Mouse (Mus musculus): ENCODE data around the gene Acvrl1. TPM values are rescaled to one million over a fixed set of nuclear protein-coding genes. Genes with fewer than 3 reads are reported as not detected.
A peak's percentile ranks its signal among the peaks of the same experiment; 100 is the strongest.

Acvrl1 gene
- polyA plus RNA-seq, 1 experiment from 2014 or later: 13.5 TPM

DNA sequence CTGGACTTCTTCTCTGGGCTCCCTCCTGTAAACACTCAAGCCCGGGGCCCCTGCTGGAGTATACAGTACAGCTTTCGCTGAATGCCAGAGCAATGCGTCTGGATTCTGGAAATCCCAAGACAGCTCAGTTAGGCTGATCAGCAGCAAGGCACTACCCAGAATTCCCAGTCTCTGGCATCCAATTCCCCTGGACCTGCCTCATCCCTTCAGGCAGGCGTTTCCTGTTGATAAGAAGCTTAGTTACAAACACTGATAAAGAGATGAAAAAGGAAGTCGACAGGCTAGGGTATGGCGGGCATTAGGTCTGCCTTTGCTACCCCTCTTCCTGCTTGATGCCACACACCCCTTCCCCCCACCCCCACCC, 19.6 kb downstream of the Acvrl1 start:
- Histone ChIP-seq H3K4me1 (ENCODE audit: control insufficient read depth, insufficient read depth, low read length) (peaks cover 30% of the 10 kb centered on the region), H3K4me2 (ENCODE audit: low read depth, low read length) (no peak overlapping the region), H3K27me3 (replicated peaks; ENCODE audit: control insufficient read depth, insufficient read depth, low read length) (no peaks in the 10 kb centered on the region), H3K27ac (replicated peaks; ENCODE audit: low read depth, low read length) (no peak overlapping the region), H3K4me3 (ENCODE audit: low read depth, low read length) (no peak overlapping the region), H3K9ac (ENCODE audit: low read depth, low read length) (no peak overlapping the region), H3K9me3 (ENCODE audit: control insufficient read depth, low read length) (no peaks in the 10 kb centered on the region), H3K36me3 (ENCODE audit: control insufficient read depth, insufficient read depth, low read length) (no peaks in the 10 kb centered on the region)
- no peak for DNase-seq (ENCODE audit: low spot score)
- WGBS: 26% methylated on average over 6 of the region's 6 CpGs
- no peak for ATAC-seq (ENCODE audit: low read depth)

DNA sequence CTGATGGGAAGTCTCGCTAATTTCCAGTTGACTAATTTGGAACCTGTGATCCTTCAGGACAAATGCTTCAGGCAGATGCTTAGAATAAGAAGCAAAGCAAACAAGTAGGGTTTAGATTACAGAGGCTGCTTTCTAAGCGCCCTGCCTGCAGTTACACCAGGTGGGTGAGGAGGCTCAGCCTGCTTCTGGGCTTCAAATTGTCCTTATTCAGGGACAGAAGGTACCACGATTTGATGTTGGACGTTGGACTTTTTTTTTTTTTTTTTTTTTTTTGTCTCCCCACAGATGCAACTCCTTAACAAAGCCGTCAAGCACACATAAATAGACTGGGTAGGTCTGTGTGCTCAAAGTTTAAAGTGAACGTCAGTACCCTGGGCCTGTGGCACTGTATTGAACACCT, 20.3 kb downstream of the Acvrl1 start:
- Histone ChIP-seq H3K27me3 (replicated peaks; ENCODE audit: control insufficient read depth, insufficient read depth, low read length) (no peaks in the 10 kb centered on the region), H3K4me1 (ENCODE audit: control insufficient read depth, insufficient read depth, low read length) (peaks cover 23% of the 10 kb centered on the region), H3K27ac (replicated peaks; ENCODE audit: low read depth, low read length) (no peak overlapping the region), H3K9me3 (ENCODE audit: control insufficient read depth, low read length) (no peaks in the 10 kb centered on the region), H3K4me2 (ENCODE audit: low read depth, low read length) (no peak overlapping the region), H3K36me3 (ENCODE audit: control insufficient read depth, insufficient read depth, low read length) (no peaks in the 10 kb centered on the region), H3K4me3 (ENCODE audit: low read depth, low read length) (no peak overlapping the region), H3K9ac (ENCODE audit: low read depth, low read length) (no peak overlapping the region)
- WGBS: 63% methylated on average over 6 of the region's 6 CpGs
- ATAC-seq (ENCODE audit: low read depth) (no peak), DNase-seq (ENCODE audit: low spot score) (no peak)

DNA sequence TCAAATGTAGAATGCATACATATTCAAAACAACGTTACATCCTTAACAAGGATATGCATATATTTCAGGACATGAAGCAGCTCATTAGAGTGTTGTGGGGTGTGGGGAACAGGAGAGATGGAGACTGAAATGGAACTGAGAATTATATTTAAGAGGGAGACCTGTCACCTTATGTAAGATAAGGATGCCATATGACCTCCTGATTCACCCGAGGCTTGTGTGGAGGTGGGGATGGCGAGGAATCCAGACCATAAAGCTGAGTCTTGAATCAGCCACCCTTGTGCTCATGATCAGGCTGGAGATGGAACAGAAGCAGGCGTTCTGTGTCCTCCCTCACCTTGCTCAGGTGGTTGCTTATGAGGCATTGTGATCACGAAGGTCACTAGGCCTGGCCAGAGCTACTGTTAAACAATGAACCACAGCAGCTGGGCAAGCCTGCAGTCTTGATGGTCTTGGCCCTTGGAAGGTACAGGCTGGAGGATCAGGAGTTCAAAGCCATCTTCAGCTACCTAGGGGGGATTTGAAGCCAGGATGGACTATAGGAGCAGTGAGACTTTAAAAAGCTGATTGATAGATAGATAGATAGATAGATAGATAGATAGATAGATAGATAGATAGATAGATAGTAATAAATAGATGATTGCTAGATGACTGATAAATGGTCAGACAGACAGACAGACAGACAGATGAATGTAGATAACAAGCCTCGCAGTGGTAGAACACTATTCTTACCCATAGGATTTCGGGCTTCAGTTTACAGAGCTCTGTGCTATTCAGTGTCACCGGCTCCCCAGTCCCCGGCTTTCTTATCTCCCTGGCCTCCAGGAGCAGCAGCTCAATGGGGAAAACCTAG, 23.3 kb downstream of the Acvrl1 start:
- Histone ChIP-seq H3K27ac (replicated peaks; ENCODE audit: low read depth, low read length) (no peak overlapping the region), H3K9ac (ENCODE audit: low read depth, low read length) (no peak overlapping the region), H3K36me3 (ENCODE audit: control insufficient read depth, insufficient read depth, low read length) (no peaks in the 10 kb centered on the region), H3K4me1 (ENCODE audit: control insufficient read depth, insufficient read depth, low read length) (no peaks in the 10 kb centered on the region; the same call in 1 of the 2 replicates), H3K27me3 (replicated peaks; ENCODE audit: control insufficient read depth, insufficient read depth, low read length) (no peaks in the 10 kb centered on the region), H3K4me3 (ENCODE audit: low read depth, low read length) (no peak overlapping the region), H3K9me3 (ENCODE audit: control insufficient read depth, low read length) (0 out of 2 replicates have a peak, but pooled peaks cover 4% of the 10 kb centered on the region), H3K4me2 (ENCODE audit: low read depth, low read length) (no peak overlapping the region)
- 80% methylated on average over 9 of the region's 9 CpGs for WGBS
- DNase-seq (ENCODE audit: low spot score) (no peak), ATAC-seq (ENCODE audit: low read depth) (no peak)

DNA sequence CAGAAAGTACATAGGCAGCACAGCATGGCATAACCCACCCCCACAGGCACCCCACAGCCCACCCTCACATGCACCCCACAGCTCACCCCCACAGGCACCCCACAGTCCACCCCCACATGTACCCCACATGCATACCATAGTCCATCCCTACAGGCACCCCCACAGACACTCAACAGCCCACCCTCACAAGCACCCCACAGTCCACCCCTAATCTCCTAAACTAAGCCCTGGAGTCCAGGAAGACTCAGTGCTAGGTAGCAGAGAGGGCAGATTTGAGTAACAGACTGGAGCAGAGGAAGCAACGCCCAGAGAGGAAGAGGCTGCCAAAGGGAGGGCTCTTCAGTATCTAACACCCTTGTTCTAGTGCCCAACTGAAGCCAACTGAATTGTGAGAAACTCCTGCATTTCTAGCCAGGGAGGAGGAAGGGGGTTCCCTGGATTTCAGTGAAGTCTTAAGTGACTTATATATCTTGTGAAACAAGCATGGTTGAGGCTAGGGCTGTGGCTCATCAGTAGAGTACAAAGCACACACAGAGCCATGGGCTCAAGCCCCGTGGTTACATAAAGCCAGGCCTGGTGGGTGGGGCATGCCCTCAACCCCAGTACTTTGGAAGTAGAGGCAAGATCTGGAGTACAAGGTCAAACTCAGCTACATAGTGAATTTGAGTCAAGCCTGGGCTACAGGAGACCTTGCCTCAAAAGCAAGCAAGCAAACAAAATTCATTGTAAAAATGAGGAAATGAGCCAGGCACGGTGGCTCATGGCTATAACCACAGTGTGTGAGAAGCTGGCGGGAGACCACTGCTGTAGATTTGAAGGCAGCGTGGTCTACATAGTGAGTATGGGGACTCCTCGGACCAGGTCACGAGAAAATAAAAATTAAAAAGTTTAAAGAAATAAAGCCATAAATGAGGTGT, 26.6 kb downstream of the Acvrl1 start:
- Histone ChIP-seq H3K36me3 (ENCODE audit: control insufficient read depth, insufficient read depth, low read length) (no peaks in the 10 kb centered on the region), H3K4me2 (ENCODE audit: low read depth, low read length) (no peak overlapping the region), H3K9me3 (ENCODE audit: control insufficient read depth, low read length) (0 out of 2 replicates have a peak, but pooled peaks cover 11% of the 10 kb centered on the region), H3K4me3 (ENCODE audit: low read depth, low read length) (no peak overlapping the region), H3K27ac (replicated peaks; ENCODE audit: low read depth, low read length) (no peak overlapping the region), H3K9ac (ENCODE audit: low read depth, low read length) (no peak overlapping the region), H3K27me3 (replicated peaks; ENCODE audit: control insufficient read depth, insufficient read depth, low read length) (no peaks in the 10 kb centered on the region), H3K4me1 (ENCODE audit: control insufficient read depth, insufficient read depth, low read length) (no peaks in the 10 kb centered on the region; the same call in 1 of the 2 replicates)
- WGBS: 82% methylated on average over 7 of the region's 7 CpGs
- ATAC-seq (ENCODE audit: low read depth) (no peak), DNase-seq (ENCODE audit: low spot score) (no peak)

DNA sequence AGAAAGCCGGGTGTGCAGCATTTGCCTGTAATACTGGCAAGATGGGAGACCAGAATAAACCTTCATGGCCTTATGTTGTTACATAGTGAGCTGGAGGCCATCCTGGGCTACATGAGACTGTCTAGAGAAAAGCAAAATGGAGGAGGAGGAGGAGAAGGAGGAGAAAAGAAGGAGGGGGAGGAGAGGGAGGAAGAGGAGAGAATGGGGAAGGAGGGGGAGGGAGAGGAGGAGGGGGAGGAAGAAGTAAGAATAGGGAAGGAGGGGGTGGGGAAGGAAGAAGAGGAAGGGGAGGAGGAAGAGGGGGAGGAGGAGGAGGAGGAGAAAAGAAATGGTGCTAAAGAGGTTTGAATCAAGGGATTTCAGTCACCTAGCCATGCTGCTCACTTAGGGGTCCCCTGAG, 31.8 kb downstream of the Acvrl1 start:
- no peak overlapping the region for H3K4me3 ChIP-seq (ENCODE audit: low read depth, low read length)
- H3K9ac ChIP-seq (ENCODE audit: low read depth, low read length): no peak overlapping the region
- no peak overlapping the region for H3K4me2 ChIP-seq (ENCODE audit: low read depth, low read length)
- ATAC-seq (ENCODE audit: low read depth) (no peak), DNase-seq (ENCODE audit: low spot score) (no peak)
- H3K9me3 ChIP-seq (ENCODE audit: control insufficient read depth, low read length): 0 out of 2 replicates have a peak, but pooled peaks cover 11% of the 10 kb centered on the region
- no peaks in the 10 kb centered on the region for H3K36me3 ChIP-seq (ENCODE audit: control insufficient read depth, insufficient read depth, low read length)
- peaks cover 32% of the 10 kb centered on the region for H3K4me1 ChIP-seq (ENCODE audit: control insufficient read depth, insufficient read depth, low read length)
- H3K27ac ChIP-seq (replicated peaks; ENCODE audit: low read depth, low read length): no peak overlapping the region
- WGBS: 17% methylated on average over 1 of the region's 1 CpGs
- H3K27me3 ChIP-seq (replicated peaks; ENCODE audit: control insufficient read depth, insufficient read depth, low read length): no peaks in the 10 kb centered on the region

DNA sequence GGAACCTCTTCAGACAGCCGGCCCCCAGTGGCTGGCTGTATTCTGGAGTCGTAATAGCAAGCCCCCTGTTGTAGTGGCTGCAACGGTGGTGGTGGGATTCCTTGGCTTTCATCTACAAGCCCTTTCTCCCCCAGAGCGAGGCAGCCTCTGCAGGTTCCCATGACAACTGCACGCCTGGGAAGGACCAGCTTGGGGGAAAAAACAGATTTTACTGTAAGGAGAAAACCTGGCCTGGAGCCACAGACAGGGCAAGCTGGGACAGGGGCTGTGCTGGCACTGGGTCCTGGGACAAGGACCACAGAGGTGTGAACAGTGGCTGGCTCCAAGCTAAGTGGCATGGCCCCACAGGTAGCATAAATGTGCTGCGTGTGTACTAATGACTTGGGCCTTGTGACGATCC, 32.3 kb downstream of the Acvrl1 start:
- 0 out of 2 replicates have a peak overlapping the region, but pooled peaks have one; percentile 33 for H3K27ac ChIP-seq (replicated peaks; ENCODE audit: low read depth, low read length)
- no peak overlapping the region for H3K4me2 ChIP-seq (ENCODE audit: low read depth, low read length)
- DNase-seq (ENCODE audit: low spot score): peak; percentile 77

DNA sequence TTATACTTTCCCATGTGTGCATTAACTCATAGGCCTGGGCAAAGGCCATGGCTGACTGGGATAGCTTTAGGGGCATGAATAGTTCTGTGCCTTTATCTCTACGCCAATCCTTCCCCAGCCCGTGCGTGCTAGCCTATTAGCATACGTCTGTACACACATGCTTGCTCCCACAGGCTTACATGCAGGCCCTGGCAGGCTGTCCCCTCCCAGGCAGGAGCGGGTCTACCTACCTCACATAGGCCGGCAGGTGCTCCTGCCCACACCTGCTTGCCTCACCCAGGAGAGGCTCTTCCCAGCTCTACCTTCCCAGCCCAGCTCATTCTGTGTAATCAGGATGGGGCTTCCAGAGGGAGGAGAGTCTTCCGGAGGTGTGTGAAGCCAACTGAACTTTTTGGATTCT, 33.2 kb downstream of the Acvrl1 start:
- peaks cover 32% of the 10 kb centered on the region for H3K4me1 ChIP-seq (ENCODE audit: control insufficient read depth, insufficient read depth, low read length)
- WGBS: 77% methylated on average over 7 of the region's 7 CpGs

More for the DNA sequence above, 32.3 kb downstream of the Acvrl1 start:
- H3K9ac ChIP-seq (ENCODE audit: low read depth, low read length): no peak overlapping the region
- ATAC-seq (ENCODE audit: low read depth): 0 out of 2 replicates have a peak, but pooled peaks have one; percentile 17
- H3K4me1 ChIP-seq (ENCODE audit: control insufficient read depth, insufficient read depth, low read length): peaks cover 32% of the 10 kb centered on the region
- H3K27me3 ChIP-seq (replicated peaks; ENCODE audit: control insufficient read depth, insufficient read depth, low read length): no peaks in the 10 kb centered on the region
- WGBS: 17% methylated on average over 6 of the region's 7 CpGs
- no peaks in the 10 kb centered on the region for H3K36me3 ChIP-seq (ENCODE audit: control insufficient read depth, insufficient read depth, low read length)
- H3K9me3 ChIP-seq (ENCODE audit: control insufficient read depth, low read length): 0 out of 2 replicates have a peak, but pooled peaks cover 11% of the 10 kb centered on the region
- no peak overlapping the region for H3K4me3 ChIP-seq (ENCODE audit: low read depth, low read length)

DNA sequence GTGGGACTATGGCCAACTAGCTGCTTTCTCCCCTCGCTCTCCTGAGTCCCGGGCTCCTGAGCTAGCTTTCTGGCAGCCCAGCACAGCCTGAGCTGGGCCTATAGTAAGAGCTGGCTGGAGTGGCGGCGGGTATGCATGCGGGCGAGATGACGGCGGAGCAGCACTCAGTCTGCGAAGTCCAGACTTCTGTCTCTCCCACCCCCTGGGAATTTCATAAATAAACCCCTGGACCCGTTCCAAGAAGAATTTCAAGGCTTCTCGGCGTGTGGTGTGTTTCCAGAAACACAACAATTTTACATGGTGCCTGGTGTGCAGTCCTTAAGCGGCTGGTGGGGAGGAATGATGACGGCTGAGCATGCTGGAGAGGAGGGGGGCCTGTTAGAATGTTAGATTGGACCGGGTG, 34.7 kb downstream of the Acvrl1 start:
- DNase-seq (ENCODE audit: low spot score) (peak; percentile 89), ATAC-seq (ENCODE audit: low read depth) (peak; percentile 82)
- no peaks in the 10 kb centered on the region for H3K36me3 ChIP-seq (ENCODE audit: control insufficient read depth, insufficient read depth, low read length)
- peak overlapping the region; percentile 36 for H3K4me2 ChIP-seq (ENCODE audit: low read depth, low read length)
- no peak overlapping the region for H3K4me3 ChIP-seq (ENCODE audit: low read depth, low read length)
- peak overlapping the region; percentile 75 for H3K27ac ChIP-seq (replicated peaks; ENCODE audit: low read depth, low read length)
- peak overlapping the region; percentile 26; the same call in 1 of the 2 replicates for H3K9ac ChIP-seq (ENCODE audit: low read depth, low read length)
- H3K4me1 ChIP-seq (ENCODE audit: control insufficient read depth, insufficient read depth, low read length): peaks cover 32% of the 10 kb centered on the region
- no peaks in the 10 kb centered on the region for H3K9me3 ChIP-seq (ENCODE audit: control insufficient read depth, low read length)
- no peaks in the 10 kb centered on the region for H3K27me3 ChIP-seq (replicated peaks; ENCODE audit: control insufficient read depth, insufficient read depth, low read length)
- 4% methylated on average over 13 of the region's 15 CpGs for WGBS

More for the DNA sequence above, 33.2 kb downstream of the Acvrl1 start:
- no peak overlapping the region for H3K9ac ChIP-seq (ENCODE audit: low read depth, low read length)
- H3K4me2 ChIP-seq (ENCODE audit: low read depth, low read length): no peak overlapping the region
- H3K9me3 ChIP-seq (ENCODE audit: control insufficient read depth, low read length): 0 out of 2 replicates have a peak, but pooled peaks cover 8% of the 10 kb centered on the region
- peak overlapping the region; percentile 33; the same call in 1 of the 2 replicates for H3K27ac ChIP-seq (replicated peaks; ENCODE audit: low read depth, low read length)
- H3K36me3 ChIP-seq (ENCODE audit: control insufficient read depth, insufficient read depth, low read length): no peaks in the 10 kb centered on the region
- no peaks in the 10 kb centered on the region for H3K27me3 ChIP-seq (replicated peaks; ENCODE audit: control insufficient read depth, insufficient read depth, low read length)
- DNase-seq (ENCODE audit: low spot score) (peak; percentile 78), ATAC-seq (ENCODE audit: low read depth) (peak; percentile 51; the same call in 1 of the 2 replicates)
- no peak overlapping the region for H3K4me3 ChIP-seq (ENCODE audit: low read depth, low read length)
